Mouse (Mus musculus): ENCODE measurements around the gene Lypd4. TPM values are rescaled to one million over a fixed set of nuclear protein-coding genes. Genes with fewer than 3 reads are reported as not detected.
A peak's percentile ranks its signal among the peaks of the same experiment; 100 is the strongest.

Lypd4 gene
- 909 and 952 TPM in 2 replicates for polyA plus RNA-seq (2012; rRNA removed)

- H3K27me3 ChIP-seq (ENCODE audit: control insufficient read depth, insufficient read depth, low read length) = no peaks in the 10 kb centered on the region
- H3K27ac ChIP-seq (ENCODE audit: control insufficient read depth, insufficient read depth, low read depth, low read length) = peak within 1 kb of the TSS; percentile 96
- peak; percentile 88 for TF ChIP-seq POLR2A (IDR thresholded peaks at IDR 0.05; ENCODE audit: control insufficient read depth, low read depth, low read length)
- TF ChIP-seq CTCF (IDR thresholded peaks at IDR 0.05; ENCODE audit: control insufficient read depth, insufficient read depth, insufficient replicate concordance, low read depth, low read length) = no peak
- H3K36me3 ChIP-seq (ENCODE audit: control insufficient read depth, insufficient read depth, low read length) = no peaks in the 10 kb centered on the region; the same call in 1 of the 2 replicates
- H3K4me1 ChIP-seq (ENCODE audit: control insufficient read depth, insufficient read depth, low read length) = no peaks in the 10 kb centered on the region
- peak within 1 kb of the TSS; percentile 93 for H3K4me3 ChIP-seq (ENCODE audit: control insufficient read depth, low read depth, low read length)
Measured at GRCm38 (mm10) chr7:24869532-24870165, at the start of gene Lypd4, which contains the start of gene Dmrtc2. Gene Lypd4, minus strand, starts transcription at chr7:24869941. Gene Dmrtc2, plus strand, starts transcription at chr7:24870057.

GRCm38 (mm10) chr7:24918763-24919323, 49.1 kb upstream of the Lypd4 start:
- TF ChIP-seq CTCF (IDR thresholded peaks at IDR 0.05; ENCODE audit: control insufficient read depth, insufficient read depth, insufficient replicate concordance, low read depth, low read length) (no peak), POLR2A (IDR thresholded peaks at IDR 0.05; ENCODE audit: control insufficient read depth, low read depth, low read length) (no peak)
- no peaks in the 10 kb centered on the region; the same call in 1 of the 2 replicates for H3K36me3 ChIP-seq (ENCODE audit: control insufficient read depth, insufficient read depth, low read length)

GRCm38 (mm10) chr7:24912480-24912879, 42.7 kb upstream of the Lypd4 start:
- Histone ChIP-seq H3K27ac (ENCODE audit: control insufficient read depth, insufficient read depth, low read depth, low read length) (no peak overlapping the region), H3K4me1 (ENCODE audit: control insufficient read depth, insufficient read depth, low read length) (no peaks in the 10 kb centered on the region), H3K4me3 (ENCODE audit: control insufficient read depth, low read depth, low read length) (no peak overlapping the region), H3K36me3 (ENCODE audit: control insufficient read depth, insufficient read depth, low read length) (no peaks in the 10 kb centered on the region), H3K27me3 (ENCODE audit: control insufficient read depth, insufficient read depth, low read length) (no peaks in the 10 kb centered on the region)
- no peak for TF ChIP-seq CTCF (IDR thresholded peaks at IDR 0.05; ENCODE audit: control insufficient read depth, insufficient read depth, insufficient replicate concordance, low read depth, low read length)
- TF ChIP-seq POLR2A (IDR thresholded peaks at IDR 0.05; ENCODE audit: control insufficient read depth, low read depth, low read length) = no peak

More at GRCm38 (mm10) chr7:24918763-24919323, 49.1 kb upstream of the Lypd4 start:
- no peaks in the 10 kb centered on the region for H3K4me1 ChIP-seq (ENCODE audit: control insufficient read depth, insufficient read depth, low read length)
- H3K4me3 ChIP-seq (ENCODE audit: control insufficient read depth, low read depth, low read length) = no peak overlapping the region
- H3K27me3 ChIP-seq (ENCODE audit: control insufficient read depth, insufficient read depth, low read length) = no peaks in the 10 kb centered on the region
- no peak overlapping the region for H3K27ac ChIP-seq (ENCODE audit: control insufficient read depth, insufficient read depth, low read depth, low read length)

- H3K4me1 ChIP-seq (ENCODE audit: control insufficient read depth, insufficient read depth, low read length) = peaks cover 3% of the 10 kb centered on the region; the same call in 1 of the 2 replicates
- no peaks in the 10 kb centered on the region for H3K36me3 ChIP-seq (ENCODE audit: control insufficient read depth, insufficient read depth, low read length)
- TF ChIP-seq POLR2A (IDR thresholded peaks at IDR 0.05; ENCODE audit: control insufficient read depth, low read depth, low read length) = no peak
- no peak for TF ChIP-seq CTCF (IDR thresholded peaks at IDR 0.05; ENCODE audit: control insufficient read depth, insufficient read depth, insufficient replicate concordance, low read depth, low read length)
- H3K4me3 ChIP-seq (ENCODE audit: control insufficient read depth, low read depth, low read length) = no peak overlapping the region
- no peak overlapping the region for H3K27ac ChIP-seq (ENCODE audit: control insufficient read depth, insufficient read depth, low read depth, low read length)
- H3K27me3 ChIP-seq (ENCODE audit: control insufficient read depth, insufficient read depth, low read length) = no peaks in the 10 kb centered on the region
Measured at GRCm38 (mm10) chr7:24907211-24907748, 37.5 kb upstream of the Lypd4 start.

GRCm38 (mm10) chr7:24906551-24906950, 36.8 kb upstream of the Lypd4 start:
- no peak for TF ChIP-seq POLR2A (IDR thresholded peaks at IDR 0.05; ENCODE audit: control insufficient read depth, low read depth, low read length)
- TF ChIP-seq CTCF (IDR thresholded peaks at IDR 0.05; ENCODE audit: control insufficient read depth, insufficient read depth, insufficient replicate concordance, low read depth, low read length) = no peak
- Histone ChIP-seq H3K27me3 (ENCODE audit: control insufficient read depth, insufficient read depth, low read length) (no peaks in the 10 kb centered on the region), H3K36me3 (ENCODE audit: control insufficient read depth, insufficient read depth, low read length) (no peaks in the 10 kb centered on the region), H3K27ac (ENCODE audit: control insufficient read depth, insufficient read depth, low read depth, low read length) (no peak overlapping the region), H3K4me3 (ENCODE audit: control insufficient read depth, low read depth, low read length) (no peak overlapping the region), H3K4me1 (ENCODE audit: control insufficient read depth, insufficient read depth, low read length) (peaks cover 3% of the 10 kb centered on the region; the same call in 1 of the 2 replicates)

- TF ChIP-seq CTCF (IDR thresholded peaks at IDR 0.05; ENCODE audit: control insufficient read depth, insufficient read depth, insufficient replicate concordance, low read depth, low read length) (peak; percentile 29; the same call in 1 of the 2 replicates), POLR2A (IDR thresholded peaks at IDR 0.05; ENCODE audit: control insufficient read depth, low read depth, low read length) (no peak)
- peaks cover 3% of the 10 kb centered on the region; the same call in 1 of the 2 replicates for H3K4me1 ChIP-seq (ENCODE audit: control insufficient read depth, insufficient read depth, low read length)
Measured at GRCm38 (mm10) chr7:24904936-24905335, 35.2 kb upstream of the Lypd4 start.

GRCm38 (mm10) chr7:24904070-24904483, 34.3 kb upstream of the Lypd4 start:
- H3K4me3 ChIP-seq (ENCODE audit: control insufficient read depth, low read depth, low read length) = peak overlapping the region; percentile 76
- H3K27me3 ChIP-seq (ENCODE audit: control insufficient read depth, insufficient read depth, low read length) = no peaks in the 10 kb centered on the region
- no peak overlapping the region for H3K27ac ChIP-seq (ENCODE audit: control insufficient read depth, insufficient read depth, low read depth, low read length)
- peak; percentile 47; the same call in 1 of the 2 replicates for TF ChIP-seq POLR2A (IDR thresholded peaks at IDR 0.05; ENCODE audit: control insufficient read depth, low read depth, low read length)
- TF ChIP-seq CTCF (IDR thresholded peaks at IDR 0.05; ENCODE audit: control insufficient read depth, insufficient read depth, insufficient replicate concordance, low read depth, low read length) = no peak
- peaks cover 3% of the 10 kb centered on the region; the same call in 1 of the 2 replicates for H3K4me1 ChIP-seq (ENCODE audit: control insufficient read depth, insufficient read depth, low read length)
- H3K36me3 ChIP-seq (ENCODE audit: control insufficient read depth, insufficient read depth, low read length) = no peaks in the 10 kb centered on the region

More at GRCm38 (mm10) chr7:24904936-24905335, 35.2 kb upstream of the Lypd4 start:
- Histone ChIP-seq H3K27ac (ENCODE audit: control insufficient read depth, insufficient read depth, low read depth, low read length) (no peak overlapping the region), H3K36me3 (ENCODE audit: control insufficient read depth, insufficient read depth, low read length) (no peaks in the 10 kb centered on the region), H3K27me3 (ENCODE audit: control insufficient read depth, insufficient read depth, low read length) (no peaks in the 10 kb centered on the region), H3K4me3 (ENCODE audit: control insufficient read depth, low read depth, low read length) (no peak overlapping the region)
